Mouse (Mus musculus): ENCODE results near the gene Pramel4. TPM values are rescaled to one million over a fixed set of nuclear protein-coding genes. Genes with fewer than 3 reads are reported as not detected.
"Not testable (repeated sequence)": the region's sequence is repeated elsewhere in the genome, so short reads cannot be mapped to it uniquely, and the experiment has no call there.

Pramel4 gene
- polyA plus RNA-seq (2012), result not detected in 2 replicates

GRCm38 (mm10) chr4:144058826-144059225 is at the start of gene Pramel4:
TSS of gene Pramel4 (plus strand) at chr4:144059126.
- not testable (repeated sequence) for H3K27me3 ChIP-seq (ENCODE audit: control insufficient read depth); H3K4me1 ChIP-seq (ENCODE audit: control insufficient read depth); H3K4me3 ChIP-seq (replicated peaks); H3K9me3 ChIP-seq (ENCODE audit: control insufficient read depth, low read length); H3K36me3 ChIP-seq (ENCODE audit: control insufficient read depth)

- not testable (repeated sequence) for H3K27me3 ChIP-seq (ENCODE audit: control insufficient read depth); H3K4me3 ChIP-seq (replicated peaks); H3K9me3 ChIP-seq (ENCODE audit: control insufficient read depth, low read length); H3K4me1 ChIP-seq (ENCODE audit: control insufficient read depth); H3K36me3 ChIP-seq (ENCODE audit: control insufficient read depth)
These were observed 47.2 kb downstream of the Pramel4 start, which contains the start of gene Gm13102 for GRCm38 (mm10) chr4:144106174-144106573. TSS of gene Gm13102 (plus strand) at chr4:144106474.

Other genes with a start within 250 kb of the Pramel4 start
- gene Gm13084, start 243.0 kb upstream of the Pramel4 start, polyA plus RNA-seq (2012), result not detected in 2 replicates
- 0.05 TPM in 1 of 2 replicates, not detected in the other for gene Gm13103, start 212.6 kb upstream of the Pramel4 start, polyA plus RNA-seq (2012)
- gene Pramef6, start 158.7 kb upstream of the Pramel4 start, polyA plus RNA-seq (2012), result not detected in 2 replicates
- not detected in 2 replicates for gene Pramef25, start 108.1 kb upstream of the Pramel4 start, polyA plus RNA-seq (2012)
- gene Gm13101, start 92.2 kb upstream of the Pramel4 start, polyA plus RNA-seq (2012), result not detected in 2 replicates
- gene Pramef17, start 64.8 kb upstream of the Pramel4 start, polyA plus RNA-seq (2012), result not detected in 2 replicates
- gene Gm13102, start 47.3 kb downstream of the Pramel4 start, polyA plus RNA-seq (2012), result not detected in 2 replicates
- gene Oog3, start 103.5 kb downstream of the Pramel4 start, polyA plus RNA-seq (2012), result not detected in 2 replicates
- gene Oog2, start 131.6 kb downstream of the Pramel4 start, polyA plus RNA-seq (2012), result not detected in 2 replicates
- gene C87977, start 154.2 kb downstream of the Pramel4 start, polyA plus RNA-seq (2012), result not detected in 2 replicates
- gene Pramel5, start 221.4 kb downstream of the Pramel4 start, polyA plus RNA-seq (2012), result not detected in 2 replicates

Measured in erythroblast, embryonic 14.5 days (primary cell).